Mouse (Mus musculus) MEL (cell line): ENCODE data around the gene Catsperg1. TPM values are rescaled to one million over a fixed set of nuclear protein-coding genes. Genes with fewer than 3 reads are reported as not detected.
A peak's percentile ranks its signal among the peaks of the same experiment; 100 is the strongest.

Experiments used
- DNase-seq: peaks from one replicate; pipeline ENCODE4 v3.0.0; 2011; ENCODE audit warnings: low read depth, low spot score
- H3K27ac ChIP-seq: 2 replicates; pipeline ENCODE4 v1.5.1; 2012; ENCODE audit warnings: low read depth, mild to moderate bottlenecking, control low read depth, low read length, moderate library complexity; ENCODE audit not compliant: control insufficient read depth
- H3K27me3 ChIP-seq, 2 experiments: fragments of 150-350 bp in 1 of 2; sonication (generic) in 1 of 2; 2 replicates each; pipeline ENCODE4 v1.6.1; 2012; ENCODE audit warnings: low read length in 2 of 2, mild to moderate bottlenecking in 2 of 2, improper control_type of control experiment in 1 of 2, moderate library complexity in 1 of 2; ENCODE audit not compliant: insufficient read depth in 2 of 2, control insufficient read depth in 1 of 2
- H3K36me3 ChIP-seq, 2 experiments: 2 replicates each; pipeline ENCODE4 v1.6.1; 2012 to 2014; ENCODE audit warnings: low read length in 2 of 2, improper control_type of control experiment in 1 of 2, inconsistent platforms in 1 of 2, mild to moderate bottlenecking in 1 of 2; ENCODE audit not compliant: insufficient read depth in 2 of 2, control insufficient read depth in 1 of 2
- H3K4me1 ChIP-seq, 2 experiments: fragments of 150-350 bp in 1 of 2; sonication (generic) in 1 of 2; 2 replicates each; pipeline ENCODE4 v1.6.1; 2012; ENCODE audit warnings: low read length in 2 of 2, improper control_type of control experiment in 1 of 2, mild to moderate bottlenecking in 1 of 2; ENCODE audit not compliant: insufficient read depth in 2 of 2, control insufficient read depth in 1 of 2
- H3K4me3 ChIP-seq, 2 experiments: fragments of 150-350 bp in 1 of 2; sonication (generic) in 1 of 2; 2 replicates each; pipeline ENCODE4 v1.5.1; 2012; ENCODE audit warnings: low read depth in 2 of 2, low read length in 2 of 2, mild to moderate bottlenecking in 2 of 2, moderate library complexity in 2 of 2, control low read depth in 1 of 2, improper control_type of control experiment in 1 of 2; ENCODE audit not compliant: control insufficient read depth in 1 of 2, insufficient read depth in 1 of 2
- H3K79me2 ChIP-seq: 2 replicates; pipeline ENCODE4 v1.6.1; 2012; ENCODE audit warnings: mild to moderate bottlenecking, low read length, moderate library complexity; ENCODE audit not compliant: control insufficient read depth, poor library complexity, insufficient read depth
- H3K9ac ChIP-seq: 2 replicates; pipeline ENCODE4 v1.6.1; 2012; ENCODE audit warnings: low read depth, mild to moderate bottlenecking, control low read depth, low read length, moderate library complexity; ENCODE audit not compliant: control insufficient read depth, poor library complexity, severe bottlenecking
- H3K9me3 ChIP-seq: fragments of 150-350 bp; sonication (generic); replicated peaks from 2 replicates; pipeline ENCODE4 v1.6.1; 2012; ENCODE audit warnings: mild to moderate bottlenecking, low read length, improper control_type of control experiment, moderate library complexity; ENCODE audit not compliant: insufficient read depth
- CHD1 ChIP-seq: IDR thresholded peaks from 2 replicates; pipeline ENCODE4 v1.6.1; 2012; ENCODE audit warnings: low read depth, mild to moderate bottlenecking, inconsistent platforms, low read length, improper control_type of control experiment
- CTCF ChIP-seq, 3 experiments: IDR thresholded peaks in 2 of 3; conservative IDR thresholded peaks in 1 of 3; 2 replicates each; pipeline ENCODE4 v1.5.1; 2011 to 2012; ENCODE audit warnings: low read length in 3 of 3, low read depth in 2 of 3, mild to moderate bottlenecking in 2 of 3, improper control_type of control experiment in 1 of 3, inconsistent platforms in 1 of 3, mixed read lengths in 1 of 3, moderate library complexity in 1 of 3; ENCODE audit not compliant: control insufficient read depth in 1 of 3, insufficient read depth in 1 of 3, poor library complexity in 1 of 3, severe bottlenecking in 1 of 3
- E2F4 ChIP-seq: IDR thresholded peaks from 2 replicates; pipeline ENCODE4 v1.6.1; 2011; ENCODE audit warnings: low read depth, low read length, improper control_type of control experiment, borderline replicate concordance
- ELF1 ChIP-seq: IDR thresholded peaks from 2 replicates; pipeline ENCODE4 v1.6.1; 2014; ENCODE audit warnings: low read depth, mild to moderate bottlenecking, inconsistent platforms, low read length, improper control_type of control experiment, moderate library complexity
- ETS1 ChIP-seq: IDR thresholded peaks from 2 replicates; pipeline ENCODE4 v1.6.1; 2012; ENCODE audit warnings: low read depth, mild to moderate bottlenecking, inconsistent platforms, low read length, improper control_type of control experiment, moderate library complexity
- HCFC1 ChIP-seq: IDR thresholded peaks from 2 replicates; pipeline ENCODE4 v1.6.1; 2012; ENCODE audit warnings: low read depth, mild to moderate bottlenecking, inconsistent platforms, low read length, improper control_type of control experiment, moderate library complexity
- JUND ChIP-seq: IDR thresholded peaks from 2 replicates; pipeline ENCODE4 v1.6.1; 2011; ENCODE audit warnings: low read depth, mild to moderate bottlenecking, improper control_type of control experiment, low read length
- KAT2A ChIP-seq: conservative IDR thresholded peaks from 2 replicates; pipeline ENCODE4 v1.6.1; 2012; ENCODE audit warnings: low read depth, low read length, improper control_type of control experiment, inconsistent platforms
- MAFK ChIP-seq: IDR thresholded peaks from 2 replicates; pipeline ENCODE4 v1.6.1; 2011; ENCODE audit warnings: low read depth, mild to moderate bottlenecking, low read length, improper control_type of control experiment, borderline replicate concordance
- MAX ChIP-seq: IDR thresholded peaks from 2 replicates; pipeline ENCODE4 v1.6.1; 2011; ENCODE audit warnings: low read length, improper control_type of control experiment
- MAZ ChIP-seq: IDR thresholded peaks from 2 replicates; pipeline ENCODE4 v1.6.1; 2012; ENCODE audit warnings: low read depth, mild to moderate bottlenecking, inconsistent platforms, low read length, improper control_type of control experiment
- MYC ChIP-seq: IDR thresholded peaks from 2 replicates; pipeline ENCODE4 v1.6.1; 2011; ENCODE audit warnings: low read depth, mild to moderate bottlenecking, low read length, improper control_type of control experiment, moderate library complexity
- NRF1 ChIP-seq: IDR thresholded peaks from 2 replicates; pipeline ENCODE4 v1.6.1; 2014; ENCODE audit warnings: low read depth, mild to moderate bottlenecking, inconsistent platforms, low read length, improper control_type of control experiment, moderate library complexity; ENCODE audit not compliant: poor library complexity, insufficient read depth, severe bottlenecking
- POLR2A ChIP-seq, 2 experiments: IDR thresholded peaks; 2 replicates each; pipeline ENCODE4 v1.6.1; 2011 to 2012; ENCODE audit warnings: low read length in 2 of 2, mild to moderate bottlenecking in 2 of 2, control low read depth in 1 of 2, improper control_type of control experiment in 1 of 2, low read depth in 1 of 2, moderate library complexity in 1 of 2; ENCODE audit not compliant: control insufficient read depth in 1 of 2, insufficient read depth in 1 of 2, poor library complexity in 1 of 2
- RAD21 ChIP-seq: IDR thresholded peaks from 2 replicates; pipeline ENCODE4 v1.6.1; 2011; ENCODE audit warnings: mild to moderate bottlenecking, low read depth, low read length, improper control_type of control experiment
- SIN3A ChIP-seq: IDR thresholded peaks from 2 replicates; pipeline ENCODE4 v1.6.1; 2012; ENCODE audit warnings: low read length, improper control_type of control experiment, inconsistent platforms
- SMC3 ChIP-seq: IDR thresholded peaks from 2 replicates; pipeline ENCODE4 v1.6.1; 2011; ENCODE audit warnings: low read depth, low read length, improper control_type of control experiment
- TBP ChIP-seq: IDR thresholded peaks from 2 replicates; pipeline ENCODE4 v1.8.0; 2011; ENCODE audit warnings: low read depth, low read length, improper control_type of control experiment
- TCF12 ChIP-seq: IDR thresholded peaks from 2 replicates; pipeline ENCODE4 v1.6.1; 2014; ENCODE audit warnings: low read depth, mild to moderate bottlenecking, inconsistent platforms, low read length, improper control_type of control experiment, moderate library complexity
- USF1 ChIP-seq: IDR thresholded peaks from 2 replicates; pipeline ENCODE4 v1.6.1; 2014; ENCODE audit warnings: low read depth, mild to moderate bottlenecking, inconsistent platforms, low read length, improper control_type of control experiment, moderate library complexity
- USF2 ChIP-seq, 2 experiments: IDR thresholded peaks; 2 replicates each; pipeline ENCODE4 v1.6.1; 2011 to 2012; ENCODE audit warnings: improper control_type of control experiment in 2 of 2, low read length in 2 of 2, borderline replicate concordance in 1 of 2, inconsistent platforms in 1 of 2, low read depth in 1 of 2, mild to moderate bottlenecking in 1 of 2; ENCODE audit not compliant: insufficient read depth in 1 of 2
- ZC3H11A ChIP-seq: IDR thresholded peaks from 2 replicates; pipeline ENCODE4 v1.6.1; 2012; ENCODE audit warnings: low read depth, mild to moderate bottlenecking, inconsistent platforms, low read length, improper control_type of control experiment
- ZNF384 ChIP-seq: IDR thresholded peaks from 2 replicates; pipeline ENCODE4 v1.6.1; 2012; ENCODE audit warnings: low read depth, mild to moderate bottlenecking, inconsistent platforms, low read length, improper control_type of control experiment
- polyA plus RNA-seq, 2 experiments: library from polyadenylated mRNA; stranded (reverse) in 1 of 2; unstranded in 1 of 2; fragments of >175 nt in 1 of 2; fragments of >200 nt in 1 of 2; gene quantifications; 2 replicates each; pipeline versions ENCODE4 v1.2.1 to v1.2.4; 2012; ENCODE audit warnings: low replicate concordance in 2 of 2, low read depth in 1 of 2; ENCODE audit not compliant: insufficient read length in 2 of 2, insufficient read depth in 1 of 2, missing spikeins in 1 of 2
- total RNA-seq: library from RNA; depleted of rRNA; stranded (reverse); fragments of 300-350 nt; gene quantifications from 2 replicates; pipeline ENCODE4 v1.2.3, GENCODE M21; 2012

Catsperg1 gene
- total and polyA plus RNA-seq, 3 experiments: 0.23 to 0.31 TPM; not detected in 1

DNA sequence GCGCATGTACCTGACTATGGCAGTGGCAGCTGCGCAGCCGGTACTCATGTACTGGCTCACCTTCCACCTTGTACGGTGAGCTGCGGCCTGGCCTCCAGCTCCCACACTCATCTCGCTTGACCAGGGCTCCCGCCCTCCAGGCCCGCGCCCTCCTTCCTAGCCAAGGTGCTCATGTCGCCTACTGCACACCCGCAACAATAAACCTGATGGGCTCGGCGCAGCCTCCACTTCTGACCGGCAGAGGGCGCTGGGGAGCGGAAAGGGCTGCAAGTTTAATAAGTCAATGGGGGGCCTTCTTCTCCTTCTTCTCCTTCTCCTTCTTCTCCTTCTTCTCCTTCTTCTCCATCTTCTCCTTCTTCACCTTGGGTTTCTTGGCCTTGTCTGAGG, 33.5 kb upstream of the Catsperg1 start:
- Histone ChIP-seq H3K4me1 (no peaks in the 10 kb centered on the region), H3K79me2 (no peaks in the 10 kb centered on the region), H3K27ac (no peak overlapping the region), H3K9ac (no peak overlapping the region), H3K9me3 (no peaks in the 10 kb centered on the region), H3K36me3 (no peaks in the 10 kb centered on the region), H3K4me3 (no peak overlapping the region), H3K27me3 (no peaks in the 10 kb centered on the region)
- TF ChIP-seq USF1 (no peak), RAD21 (peak; percentile 46), HCFC1 (0 out of 2 replicates have a peak, but pooled peaks have one; percentile 15), TCF12 (0 out of 2 replicates have a peak, but pooled peaks have one; percentile 10), SMC3 (peak; percentile 87), POLR2A (IDR thresholded peaks at IDR 0.05; ENCODE audit: control insufficient read depth in 1 of 2, insufficient read depth in 1 of 2, low read depth in 1 of 2, low read length in 2 of 2, poor library complexity in 1 of 2) (no peak), ZC3H11A (peak; percentile 64), CTCF (IDR thresholded peaks at IDR 0.05 in 2 of 3, conservative IDR thresholded peaks at IDR 0.05 in 1 of 3; ENCODE audit: control insufficient read depth in 1 of 3, insufficient read depth in 1 of 3, low read depth in 2 of 3, low read length in 3 of 3, poor library complexity in 1 of 3, severe bottlenecking in 1 of 3) (peak; percentile 81 to 99 (median 89)), MAZ (peak; percentile 60; the same call in 1 of the 2 replicates)
- peak; percentile 76 for DNase-seq

DNA sequence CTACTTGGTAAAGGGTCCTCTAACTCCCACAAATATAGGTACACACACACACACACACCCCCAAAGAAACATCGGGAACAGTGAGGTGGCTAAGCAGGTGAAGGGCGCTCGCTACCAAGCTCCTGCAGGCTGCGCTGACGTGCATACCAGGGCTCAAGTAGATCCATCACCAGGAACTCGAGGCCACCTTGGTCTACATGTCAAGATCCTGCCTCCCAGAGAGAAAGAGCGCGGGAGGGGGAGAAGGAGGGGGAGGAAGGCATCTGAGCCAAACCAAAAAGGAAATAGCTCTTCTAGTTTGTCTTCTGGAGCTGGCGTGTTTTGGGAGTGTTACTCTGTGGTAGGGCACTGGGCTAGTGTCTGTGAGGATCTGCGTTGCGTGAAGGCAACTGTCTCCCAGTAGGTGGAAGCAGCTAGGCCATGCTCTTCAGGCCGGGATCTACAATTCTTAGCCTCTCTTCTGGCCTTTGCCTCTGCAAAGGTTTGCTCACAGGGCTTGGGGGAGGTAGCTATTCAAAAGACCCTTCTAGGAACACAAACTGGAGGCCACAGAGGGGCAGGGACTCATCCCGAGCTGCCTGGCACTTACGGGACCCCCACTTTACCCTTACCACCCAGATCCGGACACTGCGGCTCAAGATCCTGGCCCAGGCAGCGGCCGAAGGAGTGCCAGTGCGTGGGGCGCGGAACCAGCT, 32.9 kb upstream of the Catsperg1 start:
- Histone ChIP-seq H3K27me3 (no peaks in the 10 kb centered on the region), H3K4me3 (no peak overlapping the region), H3K27ac (no peak overlapping the region), H3K79me2 (no peaks in the 10 kb centered on the region), H3K4me1 (no peaks in the 10 kb centered on the region), H3K9me3 (no peaks in the 10 kb centered on the region), H3K36me3 (no peaks in the 10 kb centered on the region), H3K9ac (no peak overlapping the region)
- no peak for DNase-seq
- TF ChIP-seq NRF1 (no peak), USF2 (IDR thresholded peaks at IDR 0.05; ENCODE audit: borderline replicate concordance in 1 of 2, insufficient read depth in 1 of 2, low read depth in 1 of 2, low read length in 2 of 2) (no peak), MYC (no peak), ELF1 (no peak), ETS1 (no peak), KAT2A (no peak), HCFC1 (no peak), ZNF384 (no peak), JUND (no peak), MAX (no peak), MAFK (no peak), CHD1 (no peak), E2F4 (no peak), SIN3A (no peak), POLR2A (IDR thresholded peaks at IDR 0.05; ENCODE audit: control insufficient read depth in 1 of 2, insufficient read depth in 1 of 2, low read depth in 1 of 2, low read length in 2 of 2, poor library complexity in 1 of 2) (no peak; a peak in 1 of 4 replicates), TCF12 (no peak), SMC3 (no peak), TBP (no peak), ZC3H11A (no peak)
